Mouse (Mus musculus) lung, adult 2 months (tissue): ENCODE data around the gene Cdca5. TPM values are rescaled to one million over a fixed set of nuclear protein-coding genes. Genes with fewer than 3 reads are reported as not detected.
A peak's percentile ranks its signal among the peaks of the same experiment; 100 is the strongest.

Experiments used
- DNase-seq: peaks from one replicate; pipeline ENCODE4 v3.0.0; 2022
- H3K4me1 ChIP-seq: fragments of 200-500 bp; 2 replicates; pipeline ENCODE4 v1.6.1; 2011; ENCODE audit warnings: low read length; ENCODE audit not compliant: control insufficient read depth, insufficient read depth
- H3K4me3 ChIP-seq: fragments of 200-500 bp; replicated peaks from 2 replicates; pipeline ENCODE3; 2011; ENCODE audit warnings: low read depth, mild to moderate bottlenecking, control low read depth, low read length; ENCODE audit errors: extremely low read depth
- CTCF ChIP-seq: fragments of 200-500 bp; IDR thresholded peaks from 2 replicates; pipeline ENCODE4 v1.5.1; 2011; ENCODE audit warnings: mild to moderate bottlenecking, low read length, control low read depth; ENCODE audit not compliant: insufficient read depth
- POLR2A ChIP-seq: fragments of 200-500 bp; IDR thresholded peaks from 2 replicates; pipeline ENCODE4 v1.6.1; 2011; ENCODE audit warnings: low read depth, mild to moderate bottlenecking, control low read depth, low read length, borderline replicate concordance; ENCODE audit errors: extremely low read depth
- WGBS: fragments of 180-500 bp; shearing (Covaris S2); methylation state at CpG from one replicate; pipeline ENCODE4 v1.1.7; 2018; 5-methylcytosine and 5-hydroxymethylcytosine counted together
- polyA plus RNA-seq: library from polyadenylated mRNA; depleted of rRNA; stranded (reverse); fragments of >200 nt; gene quantifications from 2 replicates; pipeline ENCODE4 v1.2.3, GENCODE M21; 2012

Cdca5 gene
- polyA plus RNA-seq, 1 experiment = 0.92 TPM

GRCm38 (mm10) chr19:6071261-6071660, 13.5 kb upstream of the Cdca5 start:
- peaks cover 11% of the 10 kb centered on the region for H3K4me1 ChIP-seq
- H3K4me3 ChIP-seq = no peak overlapping the region
- no peak for TF ChIP-seq CTCF
- TF ChIP-seq POLR2A = no peak
- 89% methylated on average over 19 of the region's 19 CpGs for WGBS
- no peak for DNase-seq

GRCm38 (mm10) chr19:6073889-6074288, 10.9 kb upstream of the Cdca5 start:
- WGBS = 82% methylated on average over 5 of the region's 5 CpGs
- Histone ChIP-seq H3K4me3 (no peak overlapping the region), H3K4me1 (peaks cover 6% of the 10 kb centered on the region)
- DNase-seq = no peak
- TF ChIP-seq POLR2A = no peak

GRCm38 (mm10) chr19:6076564-6077393, 8.0 kb upstream of the Cdca5 start, which contains the start of gene Vps51:
Vps51 (minus strand) TSS chr19:6077231.
- TF ChIP-seq POLR2A = peak; percentile 60; the same call in 1 of the 2 replicates
- TF ChIP-seq CTCF = no peak
- Histone ChIP-seq H3K4me1 (peaks cover 6% of the 10 kb centered on the region), H3K4me3 (peak within 1 kb of the TSS; percentile 80)
- peak; percentile 84 for DNase-seq
- WGBS = under 1% methylated on average over 33 of the region's 33 CpGs

GRCm38 (mm10) chr19:6079983-6080480, 4.8 kb upstream of the Cdca5 start, which contains the start of gene Tmem262:
Tmem262 (plus strand) TSS chr19:6080033.
- no peak within 1 kb of the TSS for H3K4me3 ChIP-seq
- WGBS = 91% methylated on average over 12 of the region's 12 CpGs
- no peak for DNase-seq
- TF ChIP-seq POLR2A (no peak), CTCF (no peak)
- H3K4me1 ChIP-seq = peaks cover 13% of the 10 kb centered on the region

GRCm38 (mm10) chr19:6082156-6082555, 2.6 kb upstream of the Cdca5 start, which contains the start of gene Gm28374:
Gm28374 (minus strand) TSS chr19:6082256.
- H3K4me1 ChIP-seq = peaks cover 7% of the 10 kb centered on the region
- no peak for TF ChIP-seq POLR2A
- TF ChIP-seq CTCF = no peak
- 84% methylated on average over 9 of the region's 9 CpGs for WGBS
- no peak within 1 kb of the TSS for H3K4me3 ChIP-seq
- no peak for DNase-seq

GRCm38 (mm10) chr19:6085417-6085879, 665 bp downstream of the Cdca5 start:
- H3K4me3 ChIP-seq = peak overlapping the region; percentile 43
- H3K4me1 ChIP-seq = peaks cover 7% of the 10 kb centered on the region
- DNase-seq = peak; percentile 23
- TF ChIP-seq CTCF = no peak
- no peak for TF ChIP-seq POLR2A
- under 1% methylated on average over 17 of the region's 17 CpGs for WGBS

- 94% methylated on average over 13 of the region's 13 CpGs for WGBS
- TF ChIP-seq CTCF = no peak
- TF ChIP-seq POLR2A = no peak
- DNase-seq = no peak
These were observed 4.1 kb downstream of the Cdca5 start for GRCm38 (mm10) chr19:6088841-6089240.

GRCm38 (mm10) chr19:6094119-6094518, 9.3 kb downstream of the Cdca5 start, which contains the start of gene AC131692.1:
AC131692.1 (plus strand) TSS chr19:6094419.
- Histone ChIP-seq H3K4me1 (no peaks in the 10 kb centered on the region), H3K4me3 (no peak within 1 kb of the TSS)
- 81% methylated on average over 7 of the region's 7 CpGs for WGBS
- DNase-seq = no peak
- TF ChIP-seq CTCF (no peak), POLR2A (no peak)

More at GRCm38 (mm10) chr19:6088841-6089240, 4.1 kb downstream of the Cdca5 start:
- Histone ChIP-seq H3K4me3 (no peak overlapping the region), H3K4me1 (peaks cover 4% of the 10 kb centered on the region)

GRCm38 (mm10) chr19:6097847-6098246, 13.1 kb downstream of the Cdca5 start:
- TF ChIP-seq POLR2A (no peak), CTCF (no peak)
- Histone ChIP-seq H3K4me3 (no peak overlapping the region), H3K4me1 (no peaks in the 10 kb centered on the region)
- DNase-seq = no peak
- WGBS = 77% methylated on average over 3 of the region's 3 CpGs
